Mouse (Mus musculus): ENCODE measurements around the gene Tenm4.

DNA sequence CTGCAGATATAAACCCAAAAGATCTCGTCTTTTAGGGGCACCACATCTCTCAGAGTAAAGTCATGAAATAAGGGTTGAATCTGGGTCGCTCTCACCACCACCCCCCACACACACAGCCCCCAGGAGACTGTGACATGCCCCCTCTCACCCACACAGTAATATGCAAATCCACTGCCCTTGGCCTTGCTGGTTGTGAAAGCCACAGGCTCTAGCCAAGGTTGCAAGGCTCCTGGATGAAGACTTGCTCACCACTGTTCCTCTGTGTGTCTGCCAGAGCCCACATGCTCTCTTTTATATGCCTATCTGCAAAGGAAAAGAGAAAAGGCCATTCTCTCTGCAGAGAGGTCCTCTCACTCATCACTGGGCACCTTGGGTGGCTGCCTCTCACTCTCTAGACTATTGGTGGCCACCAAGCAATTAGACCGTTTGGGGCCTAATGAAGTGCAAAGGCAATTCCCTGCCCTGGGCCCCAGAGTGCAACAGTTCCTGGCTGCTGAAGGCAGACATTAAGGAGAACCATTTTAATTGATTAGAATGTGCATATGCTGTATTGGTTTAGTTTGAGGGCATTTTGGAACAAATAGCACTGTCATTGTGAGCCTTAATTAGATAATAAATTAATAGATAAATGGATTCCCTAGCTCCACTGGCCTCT is 433.2 kb downstream of the Tenm4 start:
- TF ChIP-seq CTCF (IDR thresholded peaks at IDR 0.05; ENCODE audit: low read depth) (no peak), EP300 (IDR thresholded peaks at IDR 0.05; ENCODE audit: low read depth) (no peak)

Data from liver, postnatal 0 days (tissue).